Mouse (Mus musculus) lung, adult 2 months (tissue): ENCODE measurements around the gene Gal3st2. TPM values are rescaled to one million over a fixed set of nuclear protein-coding genes. Genes with fewer than 3 reads are reported as not detected.
"Not testable (repeated sequence)": the region's sequence is repeated elsewhere in the genome, so short reads cannot be mapped to it uniquely, and the experiment has no call there.

Experiments
- DNase-seq: peaks from one replicate; pipeline ENCODE4 v3.0.0; 2022
- H3K4me1 ChIP-seq: fragments of 200-500 bp; 2 replicates; pipeline ENCODE4 v1.6.1; 2011; ENCODE audit warnings: low read length; ENCODE audit not compliant: control insufficient read depth, insufficient read depth
- H3K4me3 ChIP-seq: fragments of 200-500 bp; replicated peaks from 2 replicates; pipeline ENCODE3; 2011; ENCODE audit warnings: low read depth, mild to moderate bottlenecking, control low read depth, low read length; ENCODE audit errors: extremely low read depth
- WGBS: fragments of 180-500 bp; shearing (Covaris S2); methylation state at CpG from one replicate; pipeline ENCODE4 v1.1.7; 2018; 5-methylcytosine and 5-hydroxymethylcytosine counted together
- polyA plus RNA-seq: library from polyadenylated mRNA; depleted of rRNA; stranded (reverse); fragments of >200 nt; gene quantifications from 2 replicates; pipeline ENCODE4 v1.2.3, GENCODE M21; 2012; rRNA removed

Gal3st2 gene
- polyA plus RNA-seq, 1 experiment, result 0.62 TPM

DNA sequence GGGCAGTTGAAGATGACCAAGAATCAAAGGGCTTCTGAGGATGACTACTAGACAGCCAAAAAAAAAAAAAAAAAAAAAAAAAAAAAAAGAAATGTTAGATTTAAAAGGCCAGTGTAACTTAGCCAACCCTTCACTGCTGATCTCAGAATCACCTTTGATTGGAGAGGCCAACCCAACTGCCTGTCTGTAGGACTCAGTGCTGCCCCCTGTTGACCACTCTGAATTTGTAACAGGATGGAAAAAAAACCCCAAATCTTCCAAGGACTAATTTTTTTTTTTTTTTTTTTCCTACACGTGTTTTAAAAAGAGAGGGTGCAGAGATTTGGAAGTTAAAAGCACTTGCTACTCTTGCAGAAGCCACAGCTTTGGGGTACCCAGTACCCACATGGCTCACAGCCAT lies 29.8 kb downstream of the Gal3st2 start:
- H3K4me3 ChIP-seq, H3K4me1 ChIP-seq, DNase-seq: not testable (repeated sequence)
- 46% methylated on average over 1 of the region's 1 CpGs for WGBS

- DNase-seq, result not testable (repeated sequence)
- no CpG with 5 or more reads among the region's 1 CpGs for WGBS
Observed at GRCm38 (mm10) chr1:93897395-93897794, 36.3 kb downstream of the Gal3st2 start.

DNA sequence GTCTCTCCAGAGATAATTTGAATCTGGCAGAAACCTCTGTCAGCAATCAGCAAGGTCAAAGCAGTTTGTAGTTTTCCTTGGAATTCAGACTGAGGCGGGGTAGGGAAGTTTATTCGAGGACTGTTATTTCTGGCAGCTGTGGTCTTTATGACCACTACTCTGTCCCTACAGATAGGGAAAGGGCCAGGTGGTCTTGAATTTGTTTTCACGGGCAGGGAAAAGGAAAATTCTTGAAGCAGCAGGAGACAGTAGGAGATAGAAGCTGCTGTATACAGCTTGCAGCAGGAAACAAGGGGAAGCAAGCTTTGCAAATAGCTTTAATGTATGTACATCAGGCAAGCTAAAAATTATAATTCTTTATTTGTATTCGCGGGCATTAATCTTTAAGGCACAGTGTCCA lies 40.2 kb downstream of the Gal3st2 start:
- H3K4me1 ChIP-seq, DNase-seq, H3K4me3 ChIP-seq: not testable (repeated sequence)
- WGBS, result 55% methylated on average over 5 of the region's 5 CpGs

More at GRCm38 (mm10) chr1:93897395-93897794, 36.3 kb downstream of the Gal3st2 start:
- not testable (repeated sequence) for H3K4me3 ChIP-seq, H3K4me1 ChIP-seq

- not testable (repeated sequence) for H3K4me1 ChIP-seq, DNase-seq, H3K4me3 ChIP-seq
- WGBS, result 50% methylated on average over 3 of the region's 5 CpGs
Observed at GRCm38 (mm10) chr1:93906690-93907089, 45.6 kb downstream of the Gal3st2 start.

- H3K4me3 ChIP-seq, DNase-seq, H3K4me1 ChIP-seq: not testable (repeated sequence)
- WGBS, result no CpG with 5 or more reads among the region's 11 CpGs
Observed at GRCm38 (mm10) chr1:93908977-93909586, 48.0 kb downstream of the Gal3st2 start.

DNA sequence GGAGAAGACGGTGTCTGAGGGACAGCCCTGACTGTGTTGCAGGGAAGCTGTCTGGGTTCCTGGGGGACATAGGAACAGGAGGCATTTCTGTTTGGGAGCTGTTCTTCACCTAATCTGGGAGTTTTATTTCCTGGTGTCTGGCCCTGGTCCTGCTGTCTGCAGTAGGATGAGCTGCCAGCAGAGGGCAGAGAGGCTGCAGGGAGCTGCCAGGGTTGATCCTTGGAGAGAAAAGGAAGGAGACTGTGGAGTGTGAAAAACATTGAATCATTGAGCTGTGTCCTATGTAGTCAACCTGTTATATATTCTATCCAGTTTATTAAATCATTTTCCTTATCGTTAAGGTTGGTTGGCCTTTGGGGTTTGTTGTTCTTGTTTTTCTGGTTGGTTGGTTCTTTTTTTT lies 50.8 kb downstream of the Gal3st2 start:
- H3K4me3 ChIP-seq, DNase-seq, H3K4me1 ChIP-seq: not testable (repeated sequence)
- WGBS, result no CpG with 5 or more reads among the region's 2 CpGs

GRCm38 (mm10) chr1:93917160-93917559 lies 56.1 kb downstream of the Gal3st2 start:
- 74% methylated on average over 3 of the region's 3 CpGs for WGBS
- H3K4me1 ChIP-seq, result not testable (repeated sequence)

GRCm38 (mm10) chr1:93918011-93918410 lies 56.9 kb downstream of the Gal3st2 start, which contains the start of gene Gal3st2b:
Gal3st2b (plus strand) TSS chr1:93918311.
- not testable (repeated sequence) for H3K4me3 ChIP-seq, H3K4me1 ChIP-seq, DNase-seq
- 86% methylated on average over 2 of the region's 2 CpGs for WGBS

More at GRCm38 (mm10) chr1:93917160-93917559, 56.1 kb downstream of the Gal3st2 start:
- DNase-seq, H3K4me3 ChIP-seq: not testable (repeated sequence)

DNA sequence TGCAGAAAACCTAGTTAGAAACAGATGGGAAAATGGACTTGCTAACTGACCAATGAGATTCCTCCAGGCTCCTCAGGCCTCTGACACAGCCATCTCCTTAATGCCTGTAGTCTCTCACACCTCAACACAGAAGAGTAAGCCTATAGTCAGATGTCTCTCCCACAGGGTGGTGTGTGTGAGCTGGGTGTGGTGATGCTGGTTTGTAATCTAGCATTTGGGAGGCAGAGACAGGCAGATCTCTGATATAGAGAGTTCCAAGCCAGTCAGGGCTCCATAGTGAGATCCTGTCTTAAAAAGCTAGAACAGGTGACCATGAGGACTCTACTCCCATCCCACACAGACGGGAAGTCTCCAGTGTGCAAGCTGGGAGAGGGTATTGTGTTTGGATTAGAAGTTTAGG lies 57.7 kb downstream of the Gal3st2 start:
- H3K4me1 ChIP-seq, DNase-seq, H3K4me3 ChIP-seq: not testable (repeated sequence)
- WGBS, result 78% methylated on average over 1 of the region's 1 CpGs

GRCm38 (mm10) chr1:93919321-93919720 lies 58.2 kb downstream of the Gal3st2 start:
- 68% methylated on average over 3 of the region's 3 CpGs for WGBS
- not testable (repeated sequence) for DNase-seq, H3K4me1 ChIP-seq, H3K4me3 ChIP-seq

DNA sequence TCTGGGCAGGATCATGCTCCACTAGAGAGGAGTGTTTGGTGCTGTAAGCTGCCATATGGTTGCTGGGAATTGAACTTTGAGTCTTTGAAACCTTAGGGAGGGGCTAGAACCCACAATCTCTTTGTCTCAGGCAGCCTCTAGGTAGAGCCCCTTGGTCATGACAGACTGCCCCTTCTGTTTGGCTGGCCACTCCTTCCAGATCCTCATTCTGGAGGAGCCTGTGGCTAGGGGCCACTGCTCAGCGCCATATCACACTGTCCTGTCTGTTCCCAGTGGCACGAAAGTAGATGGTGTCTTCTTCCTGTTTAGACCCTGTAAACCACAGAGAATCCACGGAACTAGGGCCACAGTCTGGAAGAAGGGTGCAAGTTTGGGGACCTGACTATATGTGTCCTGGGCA lies 61.5 kb downstream of the Gal3st2 start:
- DNase-seq, H3K4me1 ChIP-seq, H3K4me3 ChIP-seq: not testable (repeated sequence)
- 76% methylated on average over 3 of the region's 3 CpGs for WGBS

GRCm38 (mm10) chr1:93923098-93923497 lies 62.0 kb downstream of the Gal3st2 start:
- not testable (repeated sequence) for DNase-seq, H3K4me3 ChIP-seq, H3K4me1 ChIP-seq
- 48% methylated on average over 2 of the region's 2 CpGs for WGBS

Other genes with a start within 250 kb of the Gal3st2 start
- 88.6 and 141 TPM in 2 replicates for gene Stk25, start 202.6 kb upstream of the Gal3st2 start, polyA plus RNA-seq
- gene Bok, start 175.6 kb upstream of the Gal3st2 start, polyA plus RNA-seq, result 32.5 and 41.7 TPM in 2 replicates
- 38.6 and 50.6 TPM in 2 replicates for gene Atg4b, start 109.8 kb upstream of the Gal3st2 start, polyA plus RNA-seq
- 28.5 and 29.3 TPM in 2 replicates for gene Thap4, start 106.4 kb upstream of the Gal3st2 start, polyA plus RNA-seq
- 26.8 and 29.1 TPM in 2 replicates for gene Dtymk, start 59.4 kb upstream of the Gal3st2 start, polyA plus RNA-seq
- gene Ing5, start 57.3 kb upstream of the Gal3st2 start, polyA plus RNA-seq, result 7.1 and 10.1 TPM in 2 replicates
- gene D2hgdh, start 36.4 kb upstream of the Gal3st2 start, polyA plus RNA-seq, result 17.0 and 21.3 TPM in 2 replicates
- 0.59 TPM in 1 of 2 replicates, not detected in the other for gene Gal3st2b, start 57.0 kb downstream of the Gal3st2 start, polyA plus RNA-seq
- gene Gal3st2c, start 129.2 kb downstream of the Gal3st2 start, polyA plus RNA-seq, result 0.03 TPM in 1 of 2 replicates, not detected in the other
- not detected in 2 replicates for gene Neu4, start 159.1 kb downstream of the Gal3st2 start, polyA plus RNA-seq
- gene Pdcd1, start 191.2 kb downstream of the Gal3st2 start, polyA plus RNA-seq, result 0.07 and 0.16 TPM in 2 replicates